Mouse (Mus musculus) MEL (cell line): ENCODE results near the gene Hspg2.

ENCODE experiments used
- CHD2 ChIP-seq: IDR thresholded peaks from 2 replicates; pipeline ENCODE4 v1.6.1; 2011; ENCODE audit warnings: low read length, improper control_type of control experiment
- CTCF ChIP-seq, 3 experiments: IDR thresholded peaks in 2 of 3; conservative IDR thresholded peaks in 1 of 3; 2 replicates each; pipeline ENCODE4 v1.5.1; 2011 to 2012; ENCODE audit warnings: low read length in 3 of 3, low read depth in 2 of 3, mild to moderate bottlenecking in 2 of 3, improper control_type of control experiment in 1 of 3, inconsistent platforms in 1 of 3, mixed read lengths in 1 of 3, moderate library complexity in 1 of 3; ENCODE audit not compliant: control insufficient read depth in 1 of 3, insufficient read depth in 1 of 3, poor library complexity in 1 of 3, severe bottlenecking in 1 of 3
- GABPA ChIP-seq: IDR thresholded peaks from 2 replicates; pipeline ENCODE4 v1.6.1; 2012; ENCODE audit warnings: low read depth, mild to moderate bottlenecking, inconsistent platforms, low read length, improper control_type of control experiment, moderate library complexity
- MYB ChIP-seq: IDR thresholded peaks from 2 replicates; pipeline ENCODE4 v1.6.1; 2011; ENCODE audit warnings: mild to moderate bottlenecking, low read depth, low read length, improper control_type of control experiment
- POLR2AphosphoS5 ChIP-seq: IDR thresholded peaks from 2 replicates; pipeline ENCODE4 v1.6.1; 2012; ENCODE audit warnings: low read depth, borderline replicate concordance, mild to moderate bottlenecking, inconsistent platforms, low read length, moderate library complexity, mixed read lengths
- RAD21 ChIP-seq: IDR thresholded peaks from 2 replicates; pipeline ENCODE4 v1.6.1; 2011; ENCODE audit warnings: mild to moderate bottlenecking, low read depth, low read length, improper control_type of control experiment

DNA sequence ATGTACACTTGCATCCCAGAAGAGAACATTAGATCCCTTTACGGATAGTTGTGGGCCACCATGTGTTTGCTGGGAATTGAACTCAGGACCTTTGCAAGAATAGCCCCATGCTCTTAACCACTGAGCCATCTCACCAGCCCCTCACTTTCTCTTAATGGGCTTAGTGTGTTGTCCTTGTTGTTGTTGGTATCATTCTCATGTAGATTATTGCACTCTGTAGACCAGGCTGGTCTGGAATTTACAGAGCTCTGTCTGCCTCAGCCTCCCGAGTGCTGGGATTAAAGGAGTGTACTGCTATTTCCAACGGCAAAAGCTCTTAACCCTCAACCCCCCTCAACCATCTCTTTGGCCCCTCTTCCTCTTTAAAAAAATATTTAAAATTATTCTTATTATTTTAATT lies 121.0 kb downstream of the Hspg2 start:
- TF ChIP-seq CTCF (IDR thresholded peaks at IDR 0.05 in 2 of 3, conservative IDR thresholded peaks at IDR 0.05 in 1 of 3; ENCODE audit: control insufficient read depth in 1 of 3, insufficient read depth in 1 of 3, low read depth in 2 of 3, low read length in 3 of 3, poor library complexity in 1 of 3, severe bottlenecking in 1 of 3) (no peak), CHD2 (no peak), RAD21 (no peak), GABPA (no peak), MYB (no peak), POLR2AphosphoS5 (no peak)
